Mouse (Mus musculus) adrenal gland, postnatal 4 days (tissue): ENCODE data around the gene Olfr543. TPM values are rescaled to one million over a fixed set of nuclear protein-coding genes. Genes with fewer than 3 reads are reported as not detected.
"Not testable (repeated sequence)": the region's sequence is repeated elsewhere in the genome, so short reads cannot be mapped to it uniquely, and the experiment has no call there.

ENCODE experiments used
- DNase-seq, 2 experiments: peaks; one replicate each; pipeline ENCODE4 v3.0.0; 2021 to 2022; ENCODE audit warnings: low spot score in 2 of 2, mixed read lengths in 2 of 2
- long read RNA-seq, 2 experiments: library from polyadenylated mRNA; stranded (forward); transcript quantifications; one replicate each; pipeline ENCODE4 v2.0.0; 2021
- total RNA-seq, 2 experiments: library from RNA; stranded (reverse); gene quantifications; 2 replicates each; pipeline ENCODE4 v1.2.3; 2021

Gene Olfr543
- not detected for total RNA-seq
- long read RNA-seq, experiment 1, result 0 reads
- long read RNA-seq, experiment 2, result 0 reads

DNA sequence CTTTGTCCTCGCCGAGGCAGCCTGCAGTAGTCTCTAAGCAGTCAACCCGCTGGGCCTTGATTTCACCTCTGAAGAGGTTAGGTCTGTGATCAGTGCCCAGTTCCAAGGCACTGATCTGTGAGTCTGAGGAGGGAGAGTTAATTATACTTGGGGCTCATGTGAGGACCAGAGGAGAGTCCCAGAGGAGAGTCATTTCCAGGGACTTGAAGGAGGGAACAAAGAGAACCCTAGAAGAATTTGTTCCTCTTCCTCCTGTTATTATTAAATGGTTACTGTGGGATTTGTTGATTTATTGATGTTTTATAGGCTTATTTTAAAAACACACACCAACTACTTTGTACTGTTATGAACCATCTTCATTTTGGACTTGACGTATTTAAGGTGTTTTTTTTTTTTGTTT, at the start of gene Olfr543:
Gene Olfr543, minus strand, starts transcription at position 101 of the 400 bp plus-strand sequence.
- DNase-seq, result no peak

DNA sequence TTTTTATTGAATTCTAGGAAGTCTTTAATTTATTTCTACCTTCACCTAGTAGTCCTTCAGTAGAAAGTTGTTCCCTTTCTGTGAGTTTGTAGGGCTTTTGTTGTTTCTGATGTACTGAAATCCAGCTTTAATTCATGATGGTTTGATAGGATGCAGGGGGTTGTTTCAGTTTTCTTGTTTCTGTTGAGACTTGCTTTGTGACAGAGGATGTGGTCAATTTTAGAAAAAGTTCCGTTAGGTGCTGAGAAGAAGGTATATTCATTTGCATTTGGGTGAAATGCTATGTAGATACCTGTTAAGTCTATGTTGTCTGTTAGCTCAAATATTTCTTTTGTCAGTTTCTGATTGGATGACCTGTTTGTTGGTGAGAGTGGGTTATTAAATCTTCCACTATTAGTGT, 47.6 kb upstream of the Olfr543 start:
- DNase-seq, result no peak

DNA sequence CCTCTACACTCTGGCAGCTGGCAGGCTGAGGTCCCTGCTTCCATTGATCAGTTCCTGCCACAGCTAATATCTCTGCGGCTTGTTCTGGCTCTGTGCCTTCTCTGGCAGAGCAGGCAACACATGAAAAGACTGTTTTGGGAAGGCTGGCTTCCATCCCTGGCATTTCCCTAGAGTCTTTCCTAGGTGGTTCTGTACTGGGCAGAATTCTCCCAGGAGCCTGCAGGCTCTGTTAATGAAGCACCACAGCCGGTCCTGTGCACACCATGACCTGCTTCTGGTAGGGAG, 35.5 kb upstream of the Olfr543 start:
- DNase-seq, result no peak

DNA sequence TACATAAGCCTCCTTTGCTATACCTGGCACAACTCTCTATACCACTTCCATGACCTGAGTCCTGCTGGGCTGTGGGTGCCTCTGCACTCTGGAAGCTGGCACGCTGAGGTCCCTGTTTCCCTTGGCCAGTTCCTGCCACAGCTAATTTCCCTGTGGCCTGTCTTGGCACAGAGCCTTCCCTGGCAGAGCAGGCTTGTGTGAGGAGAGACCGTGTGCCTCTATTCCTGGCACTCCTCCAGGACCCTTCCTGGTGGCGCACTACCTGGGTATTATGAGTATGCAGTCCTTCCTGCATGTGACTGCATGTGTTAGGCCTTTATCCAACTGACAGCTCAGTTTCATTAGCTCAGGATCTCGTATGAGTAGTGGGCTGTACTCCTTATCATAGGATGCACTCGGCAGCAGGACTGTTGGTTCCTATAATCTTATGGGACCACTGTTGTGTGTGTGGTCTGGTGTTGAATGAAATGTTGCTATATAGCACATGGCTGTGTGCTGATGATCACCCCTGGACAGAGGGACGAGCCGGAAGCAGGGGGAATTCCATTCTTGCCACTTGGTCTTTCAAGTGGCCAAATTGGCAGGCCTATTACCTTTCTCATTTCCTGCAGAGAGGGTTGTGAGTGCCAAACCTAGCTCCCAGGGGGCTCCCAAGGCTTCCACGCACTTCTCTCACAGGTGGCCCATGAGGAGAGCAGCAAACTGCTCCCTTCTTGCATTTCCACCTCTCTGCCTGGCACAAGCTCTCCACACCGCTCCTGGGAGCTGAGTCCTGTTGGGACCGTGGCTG, 35.0 kb upstream of the Olfr543 start:
- DNase-seq, result no peak

DNA sequence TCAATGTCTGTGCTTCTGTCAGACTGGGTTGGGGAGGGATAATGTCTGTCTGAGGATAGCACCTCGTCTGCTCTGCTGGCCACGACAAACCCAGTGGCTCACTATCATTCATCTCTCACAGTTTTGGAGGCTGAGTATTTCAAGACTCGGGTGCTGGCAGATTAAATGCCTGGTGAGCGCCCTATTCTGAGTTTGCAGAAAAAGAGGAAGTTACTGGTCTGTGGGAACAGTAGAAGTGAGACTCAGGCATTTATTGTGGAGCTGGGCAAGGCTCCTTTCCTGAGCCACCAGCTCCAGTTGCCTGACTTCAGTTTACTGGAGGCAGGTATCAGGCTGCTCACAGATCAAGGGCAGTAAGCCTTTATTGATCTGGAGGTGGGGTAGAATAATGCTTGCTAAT, 32.7 kb upstream of the Olfr543 start:
- DNase-seq, result no peak

DNA sequence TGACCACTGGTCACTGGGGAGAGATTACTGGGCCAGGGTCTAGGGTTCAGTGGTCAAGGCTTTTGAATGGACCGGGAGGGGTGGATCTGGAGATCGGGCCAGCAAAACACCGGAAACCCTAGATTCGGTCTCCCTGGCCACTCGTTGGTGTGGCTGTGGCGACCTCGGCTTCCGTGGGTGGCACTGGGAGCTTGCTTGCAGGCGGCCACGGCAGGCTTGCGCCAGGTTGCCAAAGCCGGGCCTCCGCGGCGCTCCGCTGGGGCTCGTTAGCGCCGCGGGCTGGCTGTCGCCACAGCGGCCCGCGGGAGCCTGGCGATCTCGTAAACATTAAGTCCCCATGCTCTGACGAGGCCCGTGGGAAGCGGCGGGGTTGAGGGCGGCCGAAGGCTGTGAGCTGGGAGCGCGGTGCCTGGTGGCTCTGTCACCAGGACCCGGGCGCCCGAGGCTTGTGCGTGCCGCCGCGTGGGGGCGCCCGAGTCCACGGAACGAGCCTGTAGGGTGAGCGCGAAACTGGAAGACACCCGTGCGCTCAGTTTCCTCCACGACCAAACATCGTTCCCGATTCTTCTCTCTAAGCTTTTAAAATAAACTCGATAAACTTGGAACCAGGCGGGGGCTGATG, 31.4 kb upstream of the Olfr543 start:
- DNase-seq, result peak; percentile 78 to 82

DNA sequence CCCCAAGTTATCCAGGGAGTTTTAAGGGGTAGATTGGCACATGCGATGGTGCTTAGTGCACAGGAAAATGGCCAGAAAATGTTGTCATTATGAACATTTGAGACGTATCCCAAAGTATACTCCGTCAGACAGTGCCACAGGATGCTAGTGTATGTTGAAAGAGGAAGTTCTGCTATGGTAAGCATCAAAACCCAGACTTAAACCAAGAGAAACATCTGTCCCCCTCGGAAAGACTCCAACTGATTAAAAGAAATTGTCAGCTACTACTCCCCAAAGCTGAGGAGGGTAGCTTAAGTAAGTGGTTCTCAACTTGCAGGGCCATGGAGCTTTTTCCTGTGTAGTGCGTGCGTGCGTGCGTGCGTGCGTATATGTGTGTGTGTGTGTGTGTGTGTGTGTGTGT, 30.4 kb upstream of the Olfr543 start:
- DNase-seq, result no peak

DNA sequence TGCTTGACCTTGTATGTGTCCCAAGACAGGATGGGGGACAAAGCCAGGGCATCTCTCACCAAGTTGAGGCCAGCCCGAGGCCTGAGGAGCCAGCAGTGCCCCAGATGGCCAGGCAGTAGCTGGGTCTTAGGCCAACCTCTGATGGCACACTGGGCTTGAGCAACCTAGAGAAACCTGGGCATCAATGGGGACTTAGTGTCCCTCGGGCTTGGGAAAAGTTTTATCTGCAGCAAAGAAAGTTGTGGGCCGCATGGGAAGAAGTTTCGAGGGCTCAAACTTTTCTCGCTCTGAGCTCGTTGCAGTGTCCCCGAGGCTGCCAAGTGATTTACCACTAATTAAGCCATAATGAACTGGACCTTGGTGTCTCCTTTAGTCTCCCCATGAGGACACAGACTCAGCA, 28.2 kb upstream of the Olfr543 start:
- no peak for DNase-seq

DNA sequence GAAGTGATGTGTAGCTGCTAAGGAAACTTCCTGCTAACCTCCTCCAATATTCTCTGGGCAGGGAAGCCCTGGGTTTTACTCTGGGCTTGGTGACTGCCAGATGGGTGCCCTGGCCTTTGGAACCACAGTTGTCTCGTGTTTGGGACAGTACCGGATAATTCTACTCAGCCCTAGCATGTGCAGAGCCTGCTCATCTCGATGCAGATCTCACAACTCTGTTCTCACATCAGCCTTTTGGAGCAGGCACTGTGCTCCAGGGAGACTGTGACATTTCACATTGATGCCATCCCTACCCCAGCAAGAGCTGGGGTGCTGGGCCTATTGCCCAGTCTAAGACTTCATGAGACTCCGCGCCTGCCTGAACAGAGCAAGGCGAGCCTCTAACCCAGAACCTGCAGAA, 27.2 kb upstream of the Olfr543 start:
- no peak for DNase-seq

DNA sequence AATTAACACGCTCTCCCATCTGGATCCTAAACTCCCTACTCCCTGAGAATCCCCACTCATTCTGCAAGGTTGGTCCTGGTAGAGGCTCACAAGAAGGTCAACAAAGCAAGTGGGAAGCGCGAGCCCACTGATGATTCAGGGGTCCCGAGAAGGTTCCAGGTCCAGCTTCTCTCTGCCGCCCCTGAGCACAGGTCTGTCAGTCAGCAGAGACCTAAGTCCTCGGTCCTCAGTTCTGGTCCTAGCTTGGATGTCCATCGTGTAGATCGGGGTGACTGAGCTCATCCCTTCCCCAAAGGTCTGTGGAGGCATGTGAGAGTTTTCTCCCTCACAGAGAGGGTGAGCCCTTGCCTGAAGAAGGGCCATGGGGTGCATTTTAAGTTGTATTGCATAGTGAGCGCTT, 26.6 kb upstream of the Olfr543 start:
- no peak for DNase-seq

DNA sequence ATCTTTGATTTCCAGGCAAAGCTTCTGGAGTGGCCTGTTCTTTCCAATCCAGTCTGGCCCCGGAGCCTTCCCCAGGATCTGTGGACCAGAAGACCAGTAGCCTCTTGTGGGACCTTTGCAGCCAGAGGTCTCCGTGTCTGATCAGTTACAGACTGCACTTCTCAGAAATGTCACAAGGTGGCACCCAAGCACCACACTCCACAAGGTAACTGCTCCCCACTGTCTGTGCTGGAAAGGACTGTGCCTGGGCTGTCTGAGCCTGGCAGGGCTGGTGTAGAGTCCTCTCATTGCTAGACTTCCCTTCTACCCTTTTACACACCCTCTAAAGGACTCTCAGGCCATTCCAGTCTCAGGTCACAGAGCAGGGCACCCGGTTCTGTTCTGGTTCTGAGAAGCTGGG, 25.4 kb upstream of the Olfr543 start:
- DNase-seq, result peak in 1 of 2 experiments; percentile 37

DNA sequence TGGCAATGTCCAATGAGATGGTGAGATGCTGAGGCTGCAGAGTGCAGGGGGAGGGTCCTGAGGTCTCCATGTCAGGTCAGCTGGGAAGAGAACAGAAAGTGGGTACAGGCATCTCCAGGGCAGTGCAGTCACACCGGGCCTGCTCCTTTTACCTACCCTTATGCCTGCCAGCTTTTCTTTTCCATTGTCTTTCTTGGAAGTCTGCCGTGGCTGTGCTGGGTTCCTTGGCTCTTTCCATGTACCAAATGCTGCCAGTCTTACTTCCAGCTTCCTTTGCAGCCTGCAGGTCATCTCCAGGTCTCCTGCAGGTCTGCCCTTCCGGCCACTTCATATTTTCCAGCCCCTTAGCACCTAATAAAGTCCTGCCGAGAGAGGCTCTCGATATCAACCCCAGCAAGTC, 20.5 kb upstream of the Olfr543 start:
- no peak for DNase-seq

DNA sequence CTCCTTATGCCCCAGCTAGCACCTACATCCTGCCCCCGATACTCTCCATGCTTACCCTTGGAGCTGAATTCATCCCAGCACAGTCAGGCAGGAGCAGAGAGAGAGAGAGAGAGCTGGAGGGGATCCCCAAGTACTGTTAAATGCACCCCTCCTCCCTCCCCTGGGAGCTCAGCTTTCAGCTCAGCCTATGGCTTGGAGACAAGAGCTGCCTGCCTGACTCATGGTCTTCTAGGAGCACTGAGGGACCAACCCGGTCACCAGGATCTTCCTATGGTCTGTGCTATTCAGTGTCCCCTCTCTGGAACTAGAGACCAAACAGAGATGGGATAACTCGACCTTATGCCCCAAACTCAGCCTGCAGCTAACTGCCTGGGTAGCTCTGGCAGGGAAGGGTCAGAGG, 18.0 kb upstream of the Olfr543 start, which contains the start of gene Olfr545:
Gene Olfr545, minus strand, starts transcription at position 101 of the 400 bp plus-strand sequence.
- no peak for DNase-seq

DNA sequence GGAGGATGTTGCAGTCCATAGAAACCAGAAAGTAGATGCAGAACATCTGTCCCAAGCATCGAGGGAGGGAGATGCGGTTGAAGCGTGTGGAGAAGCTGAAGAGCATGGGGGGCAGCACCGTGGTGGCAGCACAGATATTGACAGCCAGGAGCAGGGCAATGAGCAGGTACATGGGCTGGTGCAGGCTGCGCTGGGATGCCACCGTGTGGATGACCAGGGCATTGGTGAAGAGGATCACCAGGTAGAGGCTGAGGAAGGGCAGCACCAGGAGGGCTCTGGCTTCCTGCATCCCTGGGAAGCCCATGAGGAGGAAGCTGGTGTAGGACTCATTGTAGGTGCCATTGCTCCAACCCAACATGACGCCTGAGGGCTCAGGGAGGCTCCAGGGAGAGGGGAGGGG, 12.9 kb upstream of the Olfr543 start:
- not testable (repeated sequence) for DNase-seq

DNA sequence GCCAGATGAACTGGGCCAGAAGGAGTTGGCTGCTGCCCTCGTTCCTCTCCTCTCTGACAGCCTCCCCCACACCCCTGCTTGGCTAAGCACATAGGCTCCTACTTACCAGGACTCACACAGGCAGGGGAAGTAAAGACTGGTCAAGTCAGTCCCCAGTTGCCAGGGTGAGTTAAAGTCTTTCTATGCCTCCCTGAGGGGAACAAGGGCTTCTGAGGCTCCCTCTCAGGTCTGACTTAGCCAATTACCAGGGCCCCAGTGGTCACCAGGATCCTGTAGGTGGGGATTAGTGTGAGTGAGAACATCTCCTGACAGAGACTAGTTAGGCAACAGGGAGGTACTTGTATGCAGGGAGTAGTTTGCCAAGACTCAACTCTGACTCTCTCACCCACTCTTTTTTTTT, 6.7 kb upstream of the Olfr543 start, which contains the start of gene Olfr544:
Gene Olfr544, minus strand, starts transcription at position 153 of the 400 bp plus-strand sequence.
- no peak for DNase-seq

DNA sequence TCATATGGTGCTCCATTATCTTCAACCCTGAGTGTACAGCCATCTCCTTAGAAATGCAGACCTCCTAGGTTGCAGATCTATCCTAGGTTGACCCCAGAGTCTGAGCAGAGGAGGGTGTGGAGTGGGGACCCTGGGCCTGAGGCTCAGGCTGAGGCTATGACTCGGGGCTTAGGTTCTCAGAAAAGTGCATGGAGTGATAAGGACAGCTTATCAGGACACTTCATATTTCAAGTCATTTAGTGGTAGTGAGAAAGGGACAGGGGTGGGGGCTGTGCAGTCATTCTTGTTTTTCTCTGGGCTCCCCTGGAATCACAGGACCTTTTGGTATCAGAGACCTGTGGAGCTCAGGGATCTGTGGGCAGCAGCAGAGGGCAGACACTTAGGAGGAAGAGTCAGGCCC, 4.6 kb upstream of the Olfr543 start:
- DNase-seq, result no peak

DNA sequence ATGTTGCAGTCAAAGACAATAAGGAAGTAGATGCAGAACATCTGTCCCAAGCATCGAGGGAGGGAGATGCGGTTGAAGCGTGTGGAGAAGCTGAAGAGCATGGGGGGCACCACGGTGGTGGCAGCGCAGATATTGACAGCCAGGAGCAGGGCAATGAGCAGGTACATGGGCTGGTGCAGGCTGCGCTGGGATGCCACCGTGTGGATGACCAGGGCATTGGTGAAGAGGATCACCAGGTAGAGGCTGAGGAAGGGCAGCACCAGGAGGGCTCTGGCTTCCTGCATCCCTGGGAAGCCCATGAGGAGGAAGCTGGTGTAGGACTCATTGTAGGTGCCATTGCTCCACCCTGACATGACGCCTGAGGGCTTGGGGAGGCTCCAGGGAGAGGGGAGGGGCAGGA, 3.3 kb upstream of the Olfr543 start:
- not testable (repeated sequence) for DNase-seq

DNA sequence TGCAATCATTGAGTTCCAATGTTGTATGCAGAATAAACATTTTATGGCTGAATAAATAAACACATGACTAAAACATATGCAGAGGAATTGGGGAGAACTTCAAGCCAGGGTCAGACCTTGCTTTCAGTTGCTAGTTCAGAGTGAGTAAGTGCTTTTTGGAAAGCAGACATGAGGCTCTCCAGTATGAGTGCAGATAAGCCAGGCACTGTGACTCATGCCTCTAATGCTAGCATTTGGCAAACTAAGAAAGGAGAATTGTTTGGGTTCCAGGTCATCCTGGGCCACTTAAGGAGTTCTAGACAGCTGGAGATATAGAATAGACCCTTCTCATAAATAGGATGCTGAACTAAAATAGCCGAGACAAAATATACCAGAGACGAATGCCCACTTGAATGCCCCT, 2.2 kb upstream of the Olfr543 start:
- DNase-seq, result no peak

DNA sequence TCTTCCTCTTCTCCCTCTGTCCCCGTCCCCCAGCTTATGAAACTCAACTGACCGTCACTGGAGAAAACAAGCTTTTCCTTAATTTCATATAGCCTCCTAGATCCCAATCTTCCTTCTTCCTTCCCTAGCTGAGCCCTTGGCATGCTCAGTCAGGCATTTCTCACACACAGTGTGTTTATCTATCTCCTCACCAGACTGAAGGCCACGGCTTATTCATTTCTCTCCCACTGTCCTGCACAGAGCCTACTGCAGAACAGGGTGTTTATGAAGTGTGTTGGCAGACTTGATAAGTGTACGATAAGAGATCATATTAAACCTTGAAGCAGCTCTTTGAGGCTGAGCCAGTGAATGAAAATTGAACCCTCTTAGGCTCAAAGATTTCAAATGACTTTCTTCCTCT, 658 bp downstream of the Olfr543 start:
- no peak for DNase-seq

DNA sequence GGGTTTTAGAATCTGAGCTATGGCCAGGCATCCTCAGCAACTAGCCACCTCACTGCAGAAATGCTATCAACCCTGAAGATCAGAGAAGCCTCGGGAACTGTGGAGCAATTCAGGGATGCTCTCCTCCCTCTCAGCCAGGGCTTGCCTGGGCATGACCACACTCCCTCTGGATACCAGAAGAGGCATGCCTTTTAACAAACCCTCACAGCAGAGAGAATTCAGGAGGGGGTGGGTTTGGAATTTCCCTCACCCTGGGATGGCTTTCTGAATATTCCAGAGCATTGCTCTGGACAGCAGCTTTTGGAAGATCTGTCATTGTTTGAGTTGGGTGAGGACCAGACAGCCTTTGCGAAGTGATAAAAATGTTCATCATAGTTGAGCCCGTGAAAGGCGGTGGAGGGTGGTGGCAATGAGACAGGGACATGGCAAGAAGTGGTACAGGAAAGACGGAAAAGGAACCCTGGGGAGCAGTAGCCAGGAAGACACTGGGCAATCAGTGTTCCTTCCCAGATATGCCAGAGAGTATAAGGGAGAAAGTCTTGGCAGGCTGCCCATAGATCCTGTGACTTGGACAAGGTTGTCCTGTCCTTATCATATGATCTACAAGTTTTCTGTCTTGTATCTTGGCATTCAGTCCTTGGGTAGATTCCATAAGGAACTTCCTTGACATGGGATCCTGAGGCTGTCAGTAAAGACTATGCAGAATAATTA, 2.0 kb downstream of the Olfr543 start:
- peak in 1 of 2 experiments; percentile 36 for DNase-seq

DNA sequence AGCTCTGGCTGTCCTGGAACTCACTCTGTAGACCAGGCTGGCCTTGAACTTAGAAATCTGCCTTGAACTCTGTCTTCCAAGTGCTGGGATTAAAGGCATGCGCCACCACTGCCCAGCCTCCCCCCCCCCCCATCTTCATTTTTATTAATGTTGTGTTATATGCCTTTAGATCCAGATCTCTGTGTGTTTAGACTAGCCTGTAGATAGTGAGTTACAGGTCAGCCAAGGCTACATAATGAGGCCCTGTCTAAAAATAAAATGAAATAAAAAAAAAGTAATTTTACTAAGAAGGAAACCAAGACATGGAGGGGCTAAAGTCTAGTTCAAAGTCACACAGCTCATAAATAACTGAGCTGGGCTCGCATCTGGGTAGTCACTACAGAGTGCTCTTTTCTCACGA, 2.6 kb downstream of the Olfr543 start:
- no peak for DNase-seq

DNA sequence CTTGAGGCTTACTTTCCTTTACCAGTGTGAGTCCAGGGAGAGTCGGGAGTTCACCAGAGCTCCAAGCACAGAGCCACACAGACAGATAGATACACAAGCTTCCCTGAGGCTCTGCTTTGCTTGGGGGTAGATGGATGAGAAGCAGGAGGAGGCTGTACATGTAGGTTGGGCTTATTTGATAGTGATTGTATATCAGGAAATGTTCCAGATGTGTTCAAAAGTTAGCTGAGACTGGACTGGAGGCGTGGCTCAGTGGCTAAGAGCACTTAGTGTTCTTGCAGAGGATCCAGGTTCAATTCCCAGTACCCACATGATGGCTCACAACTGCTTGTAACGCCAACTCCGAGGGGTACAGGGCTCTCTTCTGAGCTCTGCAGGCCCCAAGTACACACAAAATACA, 3.1 kb downstream of the Olfr543 start:
- no peak for DNase-seq
